Mouse (Mus musculus) G1E (cell line): Measurements from ENCODE around the gene Nubp1. TPM values are rescaled to one million over a fixed set of nuclear protein-coding genes. Genes with fewer than 3 reads are reported as not detected.

ENCODE experiments used
- ATAC-seq: 2 replicates; pipeline ENCODE4 v1.8.0; 2016; ENCODE audit warnings: mild to moderate bottlenecking; ENCODE audit not compliant: insufficient number of reproducible peaks, poor library complexity, low FRiP score, severe bottlenecking; ENCODE audit errors: extremely low read depth
- DNase-seq: peaks from one replicate; pipeline ENCODE4 v3.0.0; 2012; ENCODE audit warnings: low spot score
- H3K27me3 ChIP-seq: 2 replicates; pipeline ENCODE4 v1.6.1; 2012; ENCODE audit warnings: mild to moderate bottlenecking, low read length, inconsistent platforms; ENCODE audit not compliant: insufficient read depth
- H3K36me3 ChIP-seq: replicated peaks from 2 replicates; pipeline ENCODE3; 2012; ENCODE audit warnings: mild to moderate bottlenecking, inconsistent platforms
- H3K4me1 ChIP-seq: 2 replicates; pipeline ENCODE4 v1.6.1; 2012; ENCODE audit warnings: low read depth, low read length, inconsistent platforms, mixed read lengths; ENCODE audit not compliant: insufficient read depth
- H3K4me3 ChIP-seq: 2 replicates; pipeline ENCODE4 v1.5.1; 2012; ENCODE audit warnings: low read depth, mild to moderate bottlenecking, inconsistent platforms, low read length, moderate library complexity, mixed read lengths
- H3K9me3 ChIP-seq: replicated peaks from 2 replicates; pipeline ENCODE4 v1.6.1; 2012; ENCODE audit warnings: inconsistent platforms
- CTCF ChIP-seq: IDR thresholded peaks from 2 replicates; pipeline ENCODE4 v1.5.1; 2012; ENCODE audit warnings: low read depth, low read length, inconsistent platforms, mixed read lengths
- GATA1 ChIP-seq: IDR thresholded peaks from 2 replicates; pipeline ENCODE4 v1.6.1; 2012; ENCODE audit warnings: borderline replicate concordance, low read length, inconsistent platforms, mixed read lengths
- GATA2 ChIP-seq: IDR thresholded peaks from 2 replicates; pipeline ENCODE4 v1.6.1; 2012; ENCODE audit warnings: low read depth, low read length, inconsistent platforms, borderline replicate concordance
- POLR2AphosphoS5 ChIP-seq: IDR thresholded peaks from 2 replicates; pipeline ENCODE4 v1.6.1; 2012; ENCODE audit warnings: low read depth, low read length, inconsistent platforms; ENCODE audit not compliant: insufficient replicate concordance
- TAL1 ChIP-seq: conservative IDR thresholded peaks from 2 replicates; pipeline ENCODE4 v1.6.1; 2012; ENCODE audit warnings: low read depth, low read length, inconsistent platforms, mixed read lengths
- polyA plus RNA-seq: library from polyadenylated mRNA; stranded (reverse); fragments of >175 nt; gene quantifications from 2 replicates; pipeline ENCODE4 v1.2.3, GENCODE M21; 2012
- total RNA-seq, 2 experiments: library from RNA; stranded (forward) in 1 of 2; stranded (reverse) in 1 of 2; fragments of 200-1000 nt in 1 of 2; fragments of >200 nt in 1 of 2; fragmentation: Nextera tagmentation in 1 of 2; gene quantifications; 2 replicates each; pipeline ENCODE4 v1.2.3; 2014 to 2017

The Nubp1 gene
- total and polyA plus RNA-seq, 3 experiments, result 30.8 to 68.3 (median 64.2) TPM

DNA sequence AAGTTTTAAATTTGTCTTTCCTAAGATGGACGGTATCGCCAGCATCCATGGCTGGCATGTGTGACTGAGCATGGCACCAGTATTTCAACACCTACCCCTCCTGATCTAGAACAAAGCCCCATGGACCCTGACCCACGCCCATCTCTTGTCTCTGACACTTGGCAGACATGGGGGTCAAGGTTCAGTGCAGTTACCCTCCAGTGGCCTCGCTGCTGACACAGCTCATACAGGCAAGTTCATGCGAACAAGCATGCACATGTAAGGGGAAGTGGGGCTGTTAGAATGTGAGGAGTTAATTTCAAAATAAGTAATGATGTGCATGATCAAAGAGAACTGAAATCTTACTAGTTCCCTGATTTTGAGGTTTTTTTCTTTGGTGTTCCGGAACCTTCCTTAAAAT lies 24.4 kb downstream of the Nubp1 start:
- TF ChIP-seq GATA1 (no peak), TAL1 (no peak), CTCF (no peak), POLR2AphosphoS5 (no peak), GATA2 (no peak)
- no peak for ATAC-seq
- H3K4me3 ChIP-seq, result no peak overlapping the region
- H3K9me3 ChIP-seq, result no peaks in the 10 kb centered on the region
- no peaks in the 10 kb centered on the region for H3K36me3 ChIP-seq
- H3K4me1 ChIP-seq, result no peaks in the 10 kb centered on the region
- DNase-seq, result no peak
- peaks cover 15% of the 10 kb centered on the region for H3K27me3 ChIP-seq

DNA sequence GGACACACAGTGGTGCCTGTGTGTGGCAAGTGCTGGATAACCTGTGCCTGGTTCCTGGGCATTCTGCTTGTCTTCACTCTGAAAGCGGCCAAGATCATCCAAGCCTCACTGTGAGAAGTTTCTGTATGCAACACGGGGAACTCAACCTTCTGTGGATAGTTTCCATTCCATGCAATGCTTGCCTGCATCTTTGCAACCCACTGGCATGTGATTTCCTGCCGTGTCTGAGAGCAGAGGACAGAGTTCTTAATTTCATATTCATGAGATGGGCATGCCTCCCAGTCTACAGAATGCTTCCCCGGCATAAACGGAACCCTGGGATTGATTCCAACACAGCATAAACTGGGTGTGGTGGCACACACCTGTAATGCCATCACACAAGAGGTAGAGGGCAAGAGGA lies 26.3 kb downstream of the Nubp1 start:
- no peaks in the 10 kb centered on the region for H3K4me1 ChIP-seq

GRCm38 (mm10) chr16:10441328-10441727 lies 29.6 kb downstream of the Nubp1 start:
- no peak for TF ChIP-seq TAL1
- TF ChIP-seq CTCF, result no peak
- TF ChIP-seq POLR2AphosphoS5, result no peak
- no peak for TF ChIP-seq GATA1
- no peak for TF ChIP-seq GATA2
- H3K36me3 ChIP-seq, result no peaks in the 10 kb centered on the region
- no peak overlapping the region for H3K4me3 ChIP-seq
- H3K4me1 ChIP-seq, result no peaks in the 10 kb centered on the region
- H3K9me3 ChIP-seq, result no peaks in the 10 kb centered on the region
- DNase-seq (no peak), ATAC-seq (no peak)
- peaks cover 2% of the 10 kb centered on the region; the same call in 1 of the 2 replicates for H3K27me3 ChIP-seq

More for the DNA sequence above, 26.3 kb downstream of the Nubp1 start:
- no peaks in the 10 kb centered on the region for H3K9me3 ChIP-seq
- no peak for ATAC-seq
- H3K27me3 ChIP-seq, result peaks cover 8% of the 10 kb centered on the region
- H3K36me3 ChIP-seq, result no peaks in the 10 kb centered on the region
- TF ChIP-seq TAL1 (no peak), POLR2AphosphoS5 (no peak), GATA1 (no peak), CTCF (no peak), GATA2 (no peak)
- no peak for DNase-seq
- H3K4me3 ChIP-seq, result no peak overlapping the region

- Histone ChIP-seq H3K27me3 (peaks cover 2% of the 10 kb centered on the region; the same call in 1 of the 2 replicates), H3K4me3 (no peak overlapping the region), H3K36me3 (no peaks in the 10 kb centered on the region), H3K9me3 (no peaks in the 10 kb centered on the region), H3K4me1 (no peaks in the 10 kb centered on the region)
- DNase-seq, result no peak
- ATAC-seq, result no peak
- no peak for TF ChIP-seq GATA1
- TF ChIP-seq GATA2, result no peak
- TF ChIP-seq TAL1, result no peak
- no peak for TF ChIP-seq CTCF
- TF ChIP-seq POLR2AphosphoS5, result no peak
These were observed 30.0 kb downstream of the Nubp1 start for GRCm38 (mm10) chr16:10441761-10442160.

- DNase-seq (no peak), ATAC-seq (no peak)
- Histone ChIP-seq H3K4me1 (no peaks in the 10 kb centered on the region), H3K4me3 (no peak overlapping the region), H3K27me3 (peaks cover 3% of the 10 kb centered on the region; the same call in 1 of the 2 replicates), H3K9me3 (no peaks in the 10 kb centered on the region), H3K36me3 (no peaks in the 10 kb centered on the region)
- TF ChIP-seq GATA2, result no peak
- no peak for TF ChIP-seq CTCF
- TF ChIP-seq GATA1, result no peak
- TF ChIP-seq POLR2AphosphoS5, result no peak
- no peak for TF ChIP-seq TAL1
These were observed 32.0 kb downstream of the Nubp1 start for GRCm38 (mm10) chr16:10443723-10444122.

- Histone ChIP-seq H3K4me1 (no peaks in the 10 kb centered on the region), H3K9me3 (no peaks in the 10 kb centered on the region), H3K36me3 (no peaks in the 10 kb centered on the region), H3K27me3 (peaks cover 9% of the 10 kb centered on the region), H3K4me3 (no peak overlapping the region)
- no peak for DNase-seq
- no peak for ATAC-seq
- no peak for TF ChIP-seq POLR2AphosphoS5
- no peak for TF ChIP-seq CTCF
- TF ChIP-seq TAL1, result no peak
- no peak for TF ChIP-seq GATA2
- TF ChIP-seq GATA1, result no peak
These were observed 35.0 kb downstream of the Nubp1 start for GRCm38 (mm10) chr16:10446573-10447263.

- Histone ChIP-seq H3K27me3 (peaks cover 9% of the 10 kb centered on the region), H3K4me1 (no peaks in the 10 kb centered on the region), H3K9me3 (no peaks in the 10 kb centered on the region), H3K4me3 (no peak within 1 kb of the TSS), H3K36me3 (no peaks in the 10 kb centered on the region)
- ATAC-seq (no peak), DNase-seq (no peak)
- TF ChIP-seq GATA1 (no peak), CTCF (no peak), POLR2AphosphoS5 (no peak), TAL1 (no peak), GATA2 (no peak)
These were observed 35.5 kb downstream of the Nubp1 start, which contains the start of gene Tvp23a for GRCm38 (mm10) chr16:10447264-10447594. Tvp23a (minus strand) TSS chr16:10447362.
